Mouse (Mus musculus) telencephalon, adult 2 months (tissue): ENCODE results near the gene Kbtbd4.
"Not testable (repeated sequence)": the region's sequence is repeated elsewhere in the genome, so short reads cannot be mapped to it uniquely, and the experiment has no call there.

Source experiments
- DNase-seq: peaks from one replicate; pipeline ENCODE4 v3.0.0-alpha.2; 2011; ENCODE audit warnings: low read depth, low spot score

Gene Kbtbd4

DNA sequence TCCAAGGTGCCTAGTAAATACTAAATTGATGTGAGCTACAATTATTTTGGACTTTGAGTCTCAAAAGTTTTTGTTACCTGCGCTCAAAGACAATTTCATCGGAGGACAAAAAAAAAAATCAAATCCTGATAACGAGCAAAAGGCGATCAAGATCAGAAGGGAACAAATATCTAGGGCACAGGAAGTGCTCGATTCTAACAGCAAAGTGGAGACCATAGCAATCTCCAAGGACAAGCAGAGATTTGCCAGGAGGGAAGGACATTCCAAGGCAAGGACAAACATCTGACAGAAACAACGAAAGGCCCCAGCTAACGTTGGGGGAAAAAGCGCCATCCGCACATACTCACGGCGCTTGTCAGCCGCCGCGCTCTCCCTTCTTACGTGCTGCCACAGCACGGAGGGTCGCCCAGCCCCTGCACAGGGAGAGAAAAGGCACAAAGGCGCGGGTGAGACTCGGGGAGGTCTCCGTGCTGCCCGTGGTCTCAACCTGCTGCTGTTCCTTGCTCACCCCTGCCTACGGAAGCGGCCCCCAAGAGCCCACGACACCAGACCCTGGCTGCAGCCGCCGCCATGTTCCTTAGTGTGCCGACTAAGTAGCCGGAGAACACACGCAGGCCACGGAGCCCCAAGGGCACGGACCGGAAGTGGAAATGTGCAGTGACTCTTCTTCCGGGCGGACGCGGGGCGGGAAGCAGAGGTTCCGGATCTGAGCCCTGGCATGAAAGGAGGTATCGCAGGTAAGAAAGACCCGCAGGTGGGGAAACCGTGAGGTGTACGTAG, at the start of gene Kbtbd4, which contains the start of gene Ndufs3:
Gene Kbtbd4 (plus strand): TSS at position 665 of the 780 bp plus-strand sequence.
Gene Ndufs3 (minus strand): TSS at position 752 of the 780 bp plus-strand sequence.
- peak; percentile 86 for DNase-seq

DNA sequence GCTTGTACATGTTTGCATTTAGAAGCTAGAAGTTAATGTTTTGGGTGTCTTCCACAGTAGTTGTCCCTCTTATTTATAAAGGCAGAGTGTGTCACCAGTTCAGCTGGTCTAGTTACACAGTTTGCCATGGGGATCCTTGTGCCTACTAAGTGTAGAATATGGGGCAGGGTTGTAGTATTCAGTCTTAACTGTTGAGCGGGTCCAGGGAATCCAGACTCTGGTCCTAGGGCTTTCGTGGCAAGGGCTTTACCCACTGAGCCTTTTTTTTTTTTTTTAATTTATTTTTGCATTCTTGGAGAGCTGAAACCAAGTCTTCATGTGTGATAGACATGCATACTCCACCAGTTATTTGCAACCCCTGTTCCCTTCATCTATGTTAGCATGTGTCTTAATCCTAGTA, 43.1 kb upstream of the Kbtbd4 start:
- DNase-seq, result no peak

DNA sequence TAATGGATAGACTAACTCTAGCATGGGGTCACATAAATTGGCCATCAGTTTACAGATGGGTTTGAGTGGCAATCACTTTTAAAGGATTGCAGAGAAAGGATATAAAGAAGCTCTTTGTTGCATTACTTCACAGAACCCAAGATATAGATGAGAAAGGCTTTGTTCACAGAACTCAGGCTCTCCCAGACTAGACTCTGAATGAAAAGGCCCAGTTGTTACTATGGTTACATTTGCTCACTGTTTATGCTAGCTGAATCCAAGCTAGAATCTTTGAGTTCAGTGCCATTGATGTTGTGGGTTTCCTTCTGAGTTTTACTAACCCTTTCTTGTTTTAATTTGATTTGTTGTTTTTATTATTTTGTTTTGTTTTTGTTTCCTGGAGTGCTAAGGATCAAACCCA, 40.4 kb upstream of the Kbtbd4 start:
- no peak for DNase-seq

DNA sequence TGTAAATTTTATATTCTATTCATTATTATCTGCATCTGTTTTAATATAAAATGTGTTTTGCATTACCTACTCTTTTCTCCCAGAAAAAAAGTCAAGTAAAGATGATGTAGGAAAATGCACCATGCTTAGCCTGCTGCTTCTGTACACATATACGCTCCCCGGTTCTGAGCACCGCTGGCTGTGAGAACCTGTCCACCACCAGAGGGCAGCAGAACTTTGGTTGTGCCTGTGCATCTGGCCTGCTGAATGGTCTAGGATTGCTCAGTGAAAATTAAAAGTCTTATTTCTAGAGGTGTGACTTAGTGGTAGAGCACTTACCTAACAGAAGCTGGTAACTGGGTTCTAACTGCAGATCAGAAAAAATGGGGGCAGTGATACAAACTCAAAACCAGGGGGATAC, 38.0 kb upstream of the Kbtbd4 start:
- peak; percentile 78 for DNase-seq

DNA sequence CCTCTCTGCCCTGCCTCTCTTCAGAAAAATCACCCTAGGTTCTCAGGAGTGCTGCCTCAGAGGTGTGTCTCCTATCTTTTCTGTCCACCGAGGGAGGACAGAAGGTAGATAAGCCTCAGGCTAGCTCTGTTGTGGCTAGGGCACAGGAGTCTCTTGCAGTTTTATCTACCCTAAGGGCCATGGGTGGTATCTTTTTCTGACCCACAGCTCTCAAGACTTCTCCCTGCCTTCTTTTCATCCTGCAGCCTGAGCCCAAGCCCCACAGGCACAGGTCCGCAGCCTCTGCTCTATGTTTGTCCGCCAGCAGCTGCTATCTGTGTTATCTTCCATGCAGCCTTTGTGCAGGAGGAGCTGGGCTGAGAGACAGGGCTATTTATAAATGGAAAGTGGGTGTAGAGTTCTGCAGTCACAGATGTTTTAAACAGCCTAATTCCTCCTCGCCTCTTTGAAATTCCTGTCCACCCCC, 34.4 kb upstream of the Kbtbd4 start:
- DNase-seq, result peak; percentile 94

DNA sequence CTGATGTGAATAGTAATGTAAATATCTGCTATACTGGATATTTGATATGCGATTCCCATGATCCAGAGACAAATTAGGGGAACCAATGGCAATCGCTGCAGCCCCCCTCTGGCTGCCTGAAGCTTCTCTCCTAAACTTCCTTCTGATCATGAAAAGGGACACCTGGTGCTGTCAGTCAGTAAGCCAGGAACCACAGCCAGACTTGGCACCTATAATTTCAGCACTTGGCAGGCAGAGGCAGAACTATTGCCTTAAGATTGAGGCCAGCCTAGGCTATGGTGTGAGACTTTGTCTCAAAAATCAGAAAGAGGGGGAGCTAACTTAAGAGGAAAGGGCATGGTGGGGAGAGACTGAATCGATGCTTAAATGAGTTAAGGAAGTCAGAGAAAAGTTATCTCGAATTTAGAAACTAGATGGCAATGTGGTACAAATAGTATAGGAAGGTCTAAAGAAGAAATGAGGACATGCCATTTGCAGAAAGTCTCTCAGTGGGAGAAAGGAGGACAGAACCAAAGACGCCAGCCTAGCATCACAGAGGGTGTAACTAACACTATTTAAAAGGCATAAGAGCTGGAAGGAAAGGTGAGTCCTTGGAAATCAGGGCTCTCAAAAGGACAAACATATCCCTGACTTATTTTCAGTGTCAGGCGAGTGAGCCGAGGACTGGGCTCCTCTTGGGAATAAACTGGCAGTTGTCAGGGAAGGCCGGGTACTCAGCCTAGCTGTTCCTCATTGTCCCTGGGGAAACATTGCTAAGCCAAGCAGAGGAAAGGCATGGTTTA, 33.2 kb upstream of the Kbtbd4 start:
- peak; percentile 80 for DNase-seq

DNA sequence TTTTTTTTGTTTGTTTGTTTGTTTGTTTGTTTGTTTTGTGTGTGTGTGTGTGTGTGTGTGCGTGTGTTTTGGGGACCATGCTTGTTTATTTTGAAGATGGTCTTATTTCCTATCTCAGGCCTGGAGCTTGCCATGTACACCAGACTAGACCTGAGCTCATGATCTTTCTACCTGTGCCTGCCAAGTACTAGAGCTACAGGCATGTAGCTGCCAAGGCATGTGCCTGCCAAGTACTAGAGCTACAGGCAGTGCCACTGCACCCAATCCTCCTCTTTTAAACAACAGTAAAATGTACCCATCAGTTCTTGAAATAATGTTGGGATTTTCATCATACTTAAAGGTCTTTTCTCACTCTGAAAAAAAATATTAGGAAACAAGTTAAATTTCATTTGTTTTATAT, 30.5 kb upstream of the Kbtbd4 start:
- DNase-seq, result no peak

DNA sequence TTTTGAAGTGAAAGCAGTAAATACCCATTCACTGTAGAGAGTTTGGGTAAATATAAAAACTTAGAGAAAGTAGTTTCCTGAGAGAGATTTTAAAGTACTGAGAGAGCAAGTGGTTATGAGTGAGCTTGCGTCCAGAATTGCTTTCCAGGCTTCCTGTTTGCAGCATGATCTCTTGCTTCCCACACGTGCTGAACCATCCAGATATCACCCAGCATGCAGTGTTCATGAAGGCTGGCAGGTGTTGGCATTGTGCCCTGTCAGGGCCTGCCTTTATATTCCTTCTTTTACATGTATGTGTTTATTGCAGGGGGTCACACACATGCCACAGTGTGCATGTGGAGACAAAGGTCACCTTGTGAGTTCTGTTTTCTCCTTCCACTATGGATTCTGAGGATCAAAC, 29.3 kb upstream of the Kbtbd4 start:
- no peak for DNase-seq

DNA sequence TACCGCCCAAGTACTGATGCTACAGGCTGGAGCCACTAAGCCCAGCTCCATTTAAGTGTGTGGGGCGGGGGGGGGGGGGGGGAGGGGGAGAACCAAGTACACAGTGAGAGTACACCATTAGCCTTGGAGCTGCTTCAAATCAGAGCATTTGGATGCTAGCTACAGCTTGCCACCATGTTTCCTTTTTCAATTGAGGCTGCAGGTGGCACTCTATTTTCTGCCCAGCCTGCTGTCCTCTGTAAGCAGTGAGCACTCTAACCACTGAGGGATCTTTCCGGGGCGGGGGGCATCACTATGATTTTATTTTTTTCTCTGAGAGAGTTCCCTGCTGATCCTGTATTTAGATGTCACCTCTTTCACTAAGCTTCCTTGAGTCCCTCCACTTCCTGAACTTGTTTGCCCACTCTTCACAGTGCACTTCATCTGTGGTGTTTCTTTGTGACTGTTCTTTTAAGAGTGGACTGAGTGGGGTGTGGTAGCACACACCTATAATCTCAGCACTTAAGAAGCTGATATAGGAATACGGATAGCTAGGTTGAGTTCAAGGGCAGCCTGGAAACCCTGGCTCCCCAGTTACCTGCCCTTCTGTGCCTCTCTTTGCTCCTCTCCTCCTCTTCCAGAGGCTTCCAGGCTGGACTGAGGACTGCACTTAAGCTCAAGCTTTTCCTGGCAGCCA, 26.8 kb upstream of the Kbtbd4 start:
- no peak for DNase-seq

DNA sequence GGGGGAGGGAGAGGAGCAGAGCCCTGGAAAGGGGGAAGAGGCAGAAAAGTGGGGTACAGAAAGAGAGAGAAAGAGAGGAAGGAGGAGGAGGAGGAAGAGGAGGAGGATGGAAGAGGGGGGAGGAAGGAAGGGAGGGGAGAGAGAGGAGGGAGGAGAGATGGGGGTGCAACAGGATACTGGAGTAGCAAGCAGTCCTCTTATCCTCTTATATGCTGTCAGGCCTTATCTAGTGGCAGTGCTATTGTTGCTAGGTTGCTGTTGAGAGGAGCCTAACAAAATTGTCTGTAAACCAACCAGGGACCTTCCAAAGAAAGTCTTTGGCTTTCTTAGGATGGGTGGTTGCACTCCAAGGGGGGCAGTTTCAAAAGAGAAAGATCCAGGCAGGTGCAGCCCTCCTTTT, 25.1 kb upstream of the Kbtbd4 start:
- DNase-seq, result no peak

DNA sequence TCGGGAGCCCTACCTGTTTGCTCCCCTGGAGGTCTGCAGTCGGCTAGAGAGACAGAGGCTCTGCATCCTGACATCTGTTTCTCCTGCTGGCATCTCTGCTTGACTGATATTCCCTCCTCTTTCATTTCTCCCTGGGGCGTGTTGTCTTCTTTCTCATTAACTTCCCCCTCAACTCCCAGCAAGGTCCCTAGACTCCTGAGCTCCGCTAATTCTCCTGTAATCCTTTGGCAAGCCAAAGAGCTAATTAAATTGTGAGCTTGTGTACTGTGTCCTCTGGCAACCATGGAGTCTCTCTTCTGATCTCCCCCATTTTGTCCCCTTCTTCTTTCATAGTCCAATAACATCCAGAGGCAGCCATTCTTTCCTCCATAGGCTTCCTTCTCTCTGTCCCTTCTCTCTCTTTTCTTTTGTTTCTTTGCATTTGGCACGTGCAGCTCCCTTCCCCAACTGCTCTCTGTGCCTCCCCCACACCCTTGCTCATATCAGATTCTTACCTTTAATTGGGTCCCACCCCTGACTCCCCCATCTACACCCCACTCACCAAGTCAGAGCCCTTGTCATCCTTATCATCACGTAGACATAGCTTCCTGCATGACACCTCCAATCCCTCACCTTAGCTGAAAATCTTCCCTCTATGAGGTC, 24.3 kb upstream of the Kbtbd4 start:
- no peak for DNase-seq

DNA sequence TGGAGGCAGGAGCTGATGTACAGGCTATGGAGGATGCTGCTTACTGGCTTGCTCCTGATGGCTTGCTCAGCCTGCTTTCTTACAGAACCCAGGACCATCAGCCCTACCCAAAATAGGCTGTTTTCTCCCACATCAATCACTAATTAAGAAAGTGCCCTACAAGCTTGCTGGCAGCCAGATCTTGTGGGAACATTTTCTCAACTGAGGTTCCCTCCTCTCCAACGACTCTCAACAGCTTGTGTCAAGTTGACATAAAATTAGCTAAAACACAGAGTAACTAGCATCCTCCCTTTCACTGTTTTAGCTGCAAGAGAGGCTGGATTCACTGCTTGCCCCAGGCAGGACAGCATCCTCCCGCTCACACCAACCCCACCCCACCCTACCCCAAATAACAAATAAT, 22.7 kb upstream of the Kbtbd4 start:
- DNase-seq, result no peak

DNA sequence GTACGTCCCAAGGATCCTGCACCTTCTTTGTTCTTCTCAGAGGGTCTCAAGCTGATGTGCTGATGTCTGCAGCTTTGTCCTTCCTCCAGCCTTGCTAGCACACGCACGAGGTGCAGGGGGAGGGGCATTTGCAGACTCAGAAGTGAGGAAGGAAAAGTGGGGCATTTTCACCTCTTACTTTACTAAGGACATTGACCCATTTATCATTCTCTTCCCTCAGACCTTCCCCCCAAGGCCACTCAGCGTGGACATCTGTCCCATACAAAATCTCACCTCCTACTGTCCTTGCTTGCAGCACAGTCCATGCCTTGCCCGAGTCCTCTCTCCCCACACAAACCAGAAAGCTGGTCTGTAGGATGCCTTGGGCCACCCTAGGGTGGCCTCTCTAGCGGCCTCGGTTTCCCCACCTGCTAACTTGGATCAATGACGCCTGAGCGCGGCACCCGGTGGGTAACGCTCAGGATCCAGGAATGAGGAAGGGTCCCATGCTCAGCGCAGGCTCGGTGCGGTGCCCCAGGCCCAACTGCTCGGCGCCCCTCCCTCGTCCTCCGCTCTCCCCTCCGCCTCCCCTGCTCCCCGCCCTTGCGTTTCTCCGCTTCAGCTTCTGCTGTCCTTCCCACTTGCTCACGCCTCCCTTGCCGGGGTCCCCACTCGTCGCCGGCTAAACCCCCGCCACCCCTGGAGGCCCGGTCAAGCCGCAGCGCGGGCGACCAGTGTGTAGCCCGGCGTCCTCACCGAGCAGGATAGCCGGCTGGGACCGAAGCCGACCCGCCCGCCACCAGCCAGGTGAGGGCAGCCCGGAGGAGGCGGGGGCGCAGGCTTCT, 19.1 kb upstream of the Kbtbd4 start, which contains the start of gene C1qtnf4:
Gene C1qtnf4 (plus strand): TSS at position 643 of the 824 bp plus-strand sequence.
- DNase-seq, result no peak

DNA sequence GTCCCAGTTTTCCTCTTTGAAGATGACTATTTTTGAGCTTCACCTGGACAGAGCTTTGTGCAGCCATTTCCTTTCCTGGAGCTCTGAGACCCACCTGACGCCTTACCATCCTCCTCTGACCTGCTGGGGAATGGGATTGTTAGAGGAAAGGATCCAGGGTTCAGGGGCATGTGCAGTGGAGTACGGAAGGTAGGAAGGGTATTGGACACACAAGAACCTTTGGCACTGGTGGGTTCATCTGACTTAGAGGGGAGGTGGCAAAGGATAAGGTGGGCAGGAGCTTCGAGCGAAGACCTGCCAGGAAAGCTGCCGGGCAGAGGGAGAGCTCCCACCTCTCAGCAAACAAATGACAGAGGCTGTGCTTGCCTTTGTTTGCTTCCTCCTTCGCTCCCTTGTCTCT, 18.1 kb upstream of the Kbtbd4 start:
- no peak for DNase-seq

DNA sequence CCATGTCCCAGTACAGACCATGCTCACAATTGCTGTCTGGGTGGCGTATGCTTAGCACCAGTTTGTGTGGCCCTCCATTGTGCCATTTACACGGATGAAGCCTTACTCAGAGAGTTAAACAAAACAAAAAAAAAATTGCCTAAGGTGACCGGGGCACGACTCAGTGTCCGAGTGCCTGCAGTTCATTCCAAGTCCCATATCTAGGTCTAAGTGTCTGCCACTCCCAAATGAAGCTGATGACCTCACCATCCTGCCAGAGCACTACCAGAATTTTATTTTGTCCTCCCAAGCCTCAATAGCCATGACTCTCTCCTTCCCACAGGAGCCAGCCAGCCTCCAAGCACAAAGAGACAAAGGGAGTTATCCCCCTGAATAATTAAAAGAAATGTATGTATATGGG, 16.9 kb upstream of the Kbtbd4 start:
- no peak for DNase-seq

DNA sequence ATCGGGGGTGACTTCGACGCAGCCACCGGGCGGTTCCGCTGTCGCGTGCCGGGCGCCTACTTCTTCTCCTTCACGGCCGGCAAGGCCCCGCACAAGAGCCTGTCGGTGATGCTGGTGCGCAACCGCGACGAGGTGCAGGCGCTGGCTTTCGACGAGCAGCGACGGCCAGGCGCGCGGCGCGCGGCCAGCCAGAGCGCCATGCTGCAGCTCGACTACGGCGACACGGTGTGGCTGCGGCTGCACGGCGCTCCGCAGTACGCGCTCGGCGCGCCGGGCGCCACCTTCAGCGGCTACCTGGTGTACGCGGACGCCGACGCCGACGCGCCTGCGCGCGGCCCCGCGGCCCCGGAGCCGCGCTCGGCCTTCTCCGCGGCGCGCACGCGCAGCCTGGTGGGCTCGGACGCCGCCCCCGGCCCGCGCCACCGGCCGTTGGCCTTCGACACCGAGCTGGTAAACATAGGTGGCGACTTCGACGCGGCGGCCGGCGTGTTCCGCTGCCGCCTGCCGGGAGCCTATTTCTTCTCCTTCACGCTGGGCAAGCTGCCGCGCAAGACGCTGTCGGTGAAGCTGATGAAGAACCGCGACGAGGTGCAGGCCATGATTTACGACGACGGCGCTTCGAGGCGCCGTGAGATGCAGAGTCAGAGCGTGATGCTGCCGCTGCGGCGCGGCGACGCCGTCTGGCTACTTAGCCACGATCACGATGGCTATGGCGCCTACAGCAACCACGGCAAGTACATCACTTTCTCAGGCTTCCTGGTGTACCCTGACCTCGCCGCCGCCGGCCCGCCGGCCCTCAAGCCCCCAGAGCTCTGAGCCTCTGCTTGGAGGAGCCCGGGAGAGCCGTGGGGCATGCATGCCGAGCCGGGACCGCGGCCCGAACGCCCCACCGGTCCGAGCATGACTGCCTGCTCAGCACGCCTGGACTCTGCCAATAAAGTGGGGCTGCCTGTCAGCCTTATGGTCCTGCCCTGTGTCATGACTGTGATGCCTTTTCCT, 14.7 kb upstream of the Kbtbd4 start:
- DNase-seq, result no peak

DNA sequence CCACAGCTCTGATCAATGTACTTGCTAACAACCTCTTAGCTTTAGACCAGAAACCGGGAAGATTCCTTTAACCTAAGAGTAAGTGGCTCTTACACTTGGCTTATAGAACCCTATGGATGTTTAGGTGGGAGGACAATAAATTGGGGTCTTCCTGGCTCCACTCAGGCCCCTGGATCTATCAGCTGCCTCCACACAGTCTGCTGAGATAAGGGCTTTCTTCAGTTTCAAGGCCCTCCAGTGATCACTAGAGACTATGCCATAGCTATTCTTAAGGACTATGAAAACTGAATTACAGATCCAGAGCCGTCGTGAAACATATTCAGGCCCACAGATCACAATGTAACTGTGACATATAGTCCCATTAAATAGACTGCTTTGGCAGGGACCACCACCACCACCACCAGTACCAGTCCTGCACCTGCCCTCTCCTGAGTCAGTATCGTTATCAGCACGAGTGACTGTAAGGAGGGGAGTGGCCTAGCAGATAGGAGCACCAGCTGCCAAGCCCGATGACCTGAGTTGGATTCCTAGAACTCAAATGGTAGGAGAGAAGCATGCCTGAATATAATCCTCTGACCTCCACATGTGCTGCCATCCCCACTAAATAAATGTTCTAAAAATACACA, 10.8 kb upstream of the Kbtbd4 start:
- no peak for DNase-seq

DNA sequence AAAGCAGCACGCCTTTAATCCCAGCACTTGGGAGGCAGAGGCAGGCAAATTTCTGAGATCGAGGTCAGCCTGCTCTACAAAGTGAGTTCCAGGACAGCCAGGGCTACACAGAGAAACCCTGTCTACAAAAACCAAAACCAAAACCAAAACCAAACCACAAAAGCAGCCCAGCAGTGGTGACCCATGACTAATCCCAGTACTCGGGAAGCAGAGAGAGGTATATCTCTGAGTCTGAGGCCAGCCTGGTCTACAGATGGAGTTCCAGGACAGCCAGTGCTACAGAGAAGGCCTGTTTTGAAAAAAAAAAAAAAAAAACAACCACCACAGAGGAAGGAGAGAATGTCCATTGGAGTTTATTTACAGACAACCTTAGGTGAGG, 10.3 kb upstream of the Kbtbd4 start:
- DNase-seq, result not testable (repeated sequence)

DNA sequence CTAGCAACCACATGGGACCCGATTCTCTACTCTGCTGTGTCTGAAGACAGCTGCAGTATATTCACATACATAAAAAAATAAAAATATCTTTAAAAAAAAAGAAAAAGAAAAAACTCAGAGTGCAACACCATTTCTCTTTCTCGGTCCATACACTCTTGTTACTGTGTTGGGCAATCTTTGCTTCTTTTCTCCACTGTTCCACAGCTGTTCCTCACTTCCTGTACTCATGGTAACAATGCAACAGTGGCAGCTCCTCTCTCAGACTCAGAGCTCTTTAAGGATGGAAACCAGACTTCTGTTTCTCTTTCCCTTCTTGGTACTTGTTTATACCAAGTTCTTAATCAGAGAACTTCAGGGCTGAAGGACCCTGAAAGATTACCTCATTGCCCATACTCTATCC, 1.1 kb upstream of the Kbtbd4 start:
- DNase-seq, result no peak
